Mouse (Mus musculus): ENCODE results near the gene Elof1.

- TF ChIP-seq CTCF (IDR thresholded peaks at IDR 0.05; ENCODE audit: insufficient read depth, low read depth, low read length) (no peak), POLR2A (IDR thresholded peaks at IDR 0.05; ENCODE audit: insufficient read depth, low read depth, low read length) (no peak)
These were observed 44.3 kb upstream of the Elof1 start for GRCm38 (mm10) chr9:22161299-22161698.
